Mouse (Mus musculus) cerebellum, postnatal 4 days (tissue): ENCODE measurements at regions not wholly inside any gene's neighbourhood (a gene's known extent, or its start where the extent isn't known, plus 50 kb on each side); places are given as distances from the start of the nearest gene placed in this dataset.

ENCODE experiments used
- DNase-seq, 2 experiments: peaks; one replicate each; pipeline ENCODE4 v3.0.0; 2022; ENCODE audit warnings: low spot score in 2 of 2, mixed read lengths in 1 of 2

GRCm38 (mm10) chr17:9764041-9764606 lies 94.6 kb upstream of the Pabpc6 start:
- no peak for DNase-seq

GRCm38 (mm10) chr17:9763110-9763509 lies 93.6 kb upstream of the Pabpc6 start:
- DNase-seq = no peak

- no peak for DNase-seq
Measured at GRCm38 (mm10) chr17:9762436-9762835, 92.9 kb upstream of the Pabpc6 start.

- no peak for DNase-seq
Measured at GRCm38 (mm10) chr17:9760706-9761059, 91.2 kb upstream of the Pabpc6 start.

- no peak for DNase-seq
Measured at GRCm38 (mm10) chr17:9760026-9760705, 90.6 kb upstream of the Pabpc6 start.

- peak in 1 of 2 experiments; percentile 50 for DNase-seq
Measured at GRCm38 (mm10) chr17:9759421-9759852, 89.9 kb upstream of the Pabpc6 start.

GRCm38 (mm10) chr17:9757725-9758251 lies 88.3 kb upstream of the Pabpc6 start:
- no peak for DNase-seq

GRCm38 (mm10) chr17:9756675-9757074 lies 87.2 kb upstream of the Pabpc6 start:
- no peak for DNase-seq

GRCm38 (mm10) chr17:9756196-9756595 lies 86.7 kb upstream of the Pabpc6 start:
- DNase-seq = peak in 1 of 2 experiments; percentile 73

- DNase-seq = no peak
Measured at GRCm38 (mm10) chr17:9755576-9755975, 86.1 kb upstream of the Pabpc6 start.

- no peak for DNase-seq
Measured at GRCm38 (mm10) chr17:9754884-9755405, 85.4 kb upstream of the Pabpc6 start.

GRCm38 (mm10) chr17:9752848-9753247 lies 83.3 kb upstream of the Pabpc6 start:
- DNase-seq = no peak

- no peak for DNase-seq
Measured at GRCm38 (mm10) chr17:9751348-9752170, 82.0 kb upstream of the Pabpc6 start.

GRCm38 (mm10) chr17:9750046-9750445 lies 80.5 kb upstream of the Pabpc6 start:
- DNase-seq = no peak

GRCm38 (mm10) chr17:9749301-9749700 lies 79.8 kb upstream of the Pabpc6 start:
- no peak for DNase-seq

GRCm38 (mm10) chr17:9747893-9748292 lies 78.4 kb upstream of the Pabpc6 start:
- no peak for DNase-seq

GRCm38 (mm10) chr17:9743342-9743741 lies 73.8 kb upstream of the Pabpc6 start:
- DNase-seq = no peak

- no peak for DNase-seq
Measured at GRCm38 (mm10) chr17:9741321-9741720, 71.8 kb upstream of the Pabpc6 start.

GRCm38 (mm10) chr17:9729020-9729419 lies 59.5 kb upstream of the Pabpc6 start:
- no peak for DNase-seq

- peak in 1 of 2 experiments; percentile 45 for DNase-seq
Measured at GRCm38 (mm10) chr17:9725704-9726469, 56.4 kb upstream of the Pabpc6 start.

- no peak for DNase-seq
Measured at GRCm38 (mm10) chr17:9723484-9723883, 54.0 kb upstream of the Pabpc6 start.
